Mouse (Mus musculus): ENCODE data around the gene Dctpp1.

The Dctpp1 gene

GRCm38 (mm10) chr7:127260309-127261111 lies at the start of gene Dctpp1:
Dctpp1 (minus strand) TSS chr7:127260709.
- peak; percentile 96 to 98 for DNase-seq

DNA sequence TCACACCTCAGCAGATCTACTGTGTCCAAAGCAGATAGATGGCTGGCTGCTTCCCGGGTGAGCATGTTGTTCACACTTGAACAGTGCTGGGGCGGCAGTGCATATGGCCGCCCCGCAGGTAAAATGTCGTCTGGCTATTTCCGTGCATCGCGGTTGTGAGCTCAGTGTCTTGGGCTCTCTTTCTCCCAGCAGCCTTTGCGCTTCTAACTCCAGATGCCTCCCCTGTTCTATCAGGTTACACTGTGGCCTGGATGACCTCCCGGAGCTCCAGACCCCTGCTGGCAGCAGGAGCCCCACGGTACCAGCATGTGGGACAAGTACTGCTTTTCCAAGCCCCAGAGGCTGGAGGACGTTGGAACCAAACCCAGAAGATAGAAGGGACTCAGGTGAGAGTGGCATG lies 49.4 kb upstream of the Dctpp1 start:
- DNase-seq: no peak

DNA sequence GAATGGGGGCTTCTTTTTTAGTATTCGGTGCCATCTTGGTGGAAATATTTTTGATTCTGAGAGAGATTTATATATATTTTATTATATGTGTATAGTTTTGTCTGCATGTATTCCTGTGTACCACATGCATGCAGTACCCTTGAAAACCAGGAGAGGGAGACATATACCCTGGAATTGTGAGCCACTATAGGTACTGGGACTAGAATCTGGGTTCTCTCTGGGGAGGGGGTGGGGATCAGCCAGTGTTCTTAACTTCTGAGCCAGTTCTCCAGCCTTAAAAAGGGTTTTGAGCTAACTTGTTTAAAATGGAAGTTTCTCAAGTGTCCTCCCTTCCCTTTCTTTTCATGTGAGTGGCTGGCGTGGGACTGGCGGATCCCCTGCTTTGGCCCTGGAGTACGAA lies 48.4 kb upstream of the Dctpp1 start:
- peak; percentile 83 to 89 for DNase-seq

- DNase-seq: no peak
Measured at GRCm38 (mm10) chr7:127308431-127308830, 47.9 kb upstream of the Dctpp1 start.

- DNase-seq: no peak
Measured at GRCm38 (mm10) chr7:127297586-127298193, 37.2 kb upstream of the Dctpp1 start.

GRCm38 (mm10) chr7:127296786-127297555 lies 36.5 kb upstream of the Dctpp1 start:
- no peak for DNase-seq

- DNase-seq: no peak
Measured at GRCm38 (mm10) chr7:127296098-127296497, 35.6 kb upstream of the Dctpp1 start, which contains the start of gene Itgal. Itgal (plus strand) TSS chr7:127296260.

GRCm38 (mm10) chr7:127290142-127290541 lies 29.6 kb upstream of the Dctpp1 start:
- no peak for DNase-seq

GRCm38 (mm10) chr7:127289306-127289705 lies 28.8 kb upstream of the Dctpp1 start:
- DNase-seq: no peak

DNA sequence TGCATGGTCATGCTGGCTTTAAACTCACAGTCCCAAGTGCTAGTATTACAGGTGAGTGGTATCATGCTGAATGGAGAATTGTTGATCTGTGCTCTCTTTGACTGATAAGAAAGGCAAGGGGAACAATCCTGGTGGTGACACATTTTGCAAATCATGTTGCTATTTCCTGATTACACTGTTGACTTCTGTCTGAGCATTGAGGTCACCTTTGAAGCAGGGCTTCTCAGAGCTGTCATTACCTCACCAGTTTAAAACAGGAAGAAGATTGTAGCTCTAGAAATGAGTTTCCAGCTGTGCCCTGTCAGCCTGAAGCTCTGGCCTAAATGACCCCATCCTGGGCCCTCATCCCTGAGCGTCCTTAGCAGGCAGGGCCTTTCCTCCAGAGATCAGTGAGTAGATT lies 27.4 kb upstream of the Dctpp1 start:
- no peak for DNase-seq

- no peak for DNase-seq
Measured at GRCm38 (mm10) chr7:127285154-127285553, 24.6 kb upstream of the Dctpp1 start.

DNA sequence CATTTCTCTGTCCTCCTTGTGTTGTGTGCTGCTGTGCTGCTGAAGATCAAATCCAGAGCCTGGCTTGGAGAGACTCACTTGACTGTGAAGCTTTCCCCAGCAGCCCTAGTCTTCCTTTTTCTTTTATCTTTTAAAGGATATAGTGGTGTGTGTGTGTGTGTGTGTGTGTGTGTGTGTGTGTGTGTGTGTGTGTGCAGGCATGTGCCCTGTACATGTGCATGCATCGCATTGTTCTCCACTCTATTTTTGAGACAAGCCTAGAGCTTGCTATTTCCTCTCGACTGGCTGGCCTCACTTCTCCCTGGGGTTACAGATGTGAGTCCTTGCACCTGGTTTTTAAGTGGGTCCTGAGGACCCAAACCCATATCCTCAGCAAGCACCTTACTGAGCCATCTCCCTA lies 21.7 kb upstream of the Dctpp1 start:
- DNase-seq: no peak

DNA sequence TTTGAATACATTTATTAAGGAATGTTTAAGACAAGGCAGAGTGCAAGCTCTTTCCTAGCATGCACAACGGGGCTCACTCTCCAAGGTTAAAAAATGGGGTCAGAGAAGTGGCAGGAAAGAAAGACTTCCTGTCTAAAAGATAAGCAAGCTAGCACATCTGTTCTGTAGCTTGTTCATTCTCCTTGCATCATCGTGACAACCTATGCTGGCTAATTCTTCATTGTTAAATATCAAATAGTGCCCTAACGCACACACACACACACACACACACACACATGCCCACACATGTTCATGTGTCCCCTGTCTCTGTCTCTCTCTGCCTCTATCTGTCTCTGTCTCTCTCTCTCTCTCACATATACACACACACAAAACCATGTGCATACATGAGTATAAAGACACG lies 20.6 kb upstream of the Dctpp1 start:
- DNase-seq: no peak

GRCm38 (mm10) chr7:127280092-127280491 lies 19.6 kb upstream of the Dctpp1 start:
- no peak for DNase-seq

- peak; percentile 62 to 64 for DNase-seq
Measured at GRCm38 (mm10) chr7:127278311-127278710, 17.8 kb upstream of the Dctpp1 start.

DNA sequence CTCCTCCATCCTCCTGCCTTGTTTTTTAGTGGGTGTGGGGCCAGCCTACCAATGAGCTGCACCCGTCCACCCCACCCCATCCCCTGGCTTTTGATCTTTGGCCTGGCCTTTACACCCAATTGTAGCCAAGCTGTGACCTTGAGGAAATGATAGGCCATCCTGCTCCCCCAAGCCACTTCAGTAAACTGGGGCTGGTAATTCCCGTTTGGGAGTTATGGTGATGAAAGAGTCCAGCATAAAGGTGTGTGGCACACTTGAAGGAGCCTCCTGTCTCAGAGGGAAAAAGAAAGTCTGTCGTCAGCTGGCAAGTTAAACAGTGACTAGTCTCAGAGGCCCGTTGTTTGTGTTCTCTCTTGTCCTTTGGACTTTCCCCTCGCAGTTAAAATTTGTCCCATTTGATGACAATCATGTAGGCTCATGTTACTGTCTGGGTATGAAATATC lies 16.0 kb upstream of the Dctpp1 start:
- no peak for DNase-seq

GRCm38 (mm10) chr7:127273925-127274789 lies 13.6 kb upstream of the Dctpp1 start, which contains the start of gene Sephs2:
Sephs2 (minus strand) TSS chr7:127274055.
- peak; percentile 97 to 98 for DNase-seq

DNA sequence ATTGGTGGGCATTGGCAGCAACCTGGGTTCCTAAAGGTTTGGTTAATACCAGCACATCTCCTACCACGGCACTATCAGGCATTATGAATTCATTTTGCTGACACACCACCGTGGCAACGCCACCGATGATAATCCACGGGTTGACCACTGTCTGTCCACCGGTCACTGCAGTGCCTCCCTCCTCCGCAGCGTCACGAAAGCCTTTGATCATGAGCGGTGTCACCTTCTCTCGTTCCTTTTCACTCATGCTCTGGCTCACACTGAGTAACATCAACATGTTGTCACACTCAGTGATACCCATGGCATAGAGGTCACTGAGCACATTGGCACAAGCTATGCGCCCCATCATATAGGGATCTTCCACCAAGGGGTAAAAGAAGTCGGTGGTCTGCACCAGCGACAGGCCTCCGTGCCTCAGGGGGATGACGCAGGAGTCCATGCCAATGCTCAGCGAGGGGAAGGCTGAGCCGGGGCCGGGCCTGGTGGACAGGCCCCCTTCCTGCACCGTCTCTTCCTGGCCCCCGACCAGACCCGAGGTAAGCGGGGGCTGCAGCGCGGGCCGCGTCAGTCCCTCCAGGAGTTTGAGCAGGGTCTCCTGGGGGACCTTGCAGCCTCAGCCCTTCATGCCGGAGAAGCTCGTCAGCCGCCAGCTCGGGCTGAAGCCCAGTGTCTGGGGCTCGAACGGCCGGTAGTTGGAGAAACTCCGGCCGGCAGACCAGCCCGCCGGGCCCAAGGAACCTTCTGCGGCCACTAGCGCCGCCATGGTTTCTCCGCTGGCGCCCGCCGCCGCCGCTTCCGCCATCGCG lies 12.8 kb upstream of the Dctpp1 start:
- peak; percentile 72 to 74 for DNase-seq

DNA sequence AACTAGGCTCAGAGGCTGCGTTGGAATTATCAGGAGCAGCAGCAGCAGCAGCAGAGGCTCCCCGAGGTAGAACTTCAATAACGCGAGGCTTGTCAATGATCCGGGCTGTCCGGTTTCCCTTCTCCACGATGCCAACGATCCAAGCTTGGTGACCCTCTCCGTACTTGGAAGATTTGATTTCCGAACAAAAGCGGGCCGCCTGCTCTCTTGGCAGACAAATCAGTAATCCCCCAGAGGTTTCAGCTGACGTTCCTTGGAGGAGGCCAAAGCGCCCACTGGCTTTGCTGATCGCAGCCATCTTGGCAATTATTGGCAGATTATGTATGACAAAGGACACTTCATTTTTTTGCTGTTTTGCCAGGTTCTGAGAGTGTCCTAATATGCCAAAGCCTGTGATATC lies 12.1 kb upstream of the Dctpp1 start:
- DNase-seq: peak; percentile 48 to 50

- no peak for DNase-seq
Measured at GRCm38 (mm10) chr7:127271093-127271492, 10.6 kb upstream of the Dctpp1 start.

DNA sequence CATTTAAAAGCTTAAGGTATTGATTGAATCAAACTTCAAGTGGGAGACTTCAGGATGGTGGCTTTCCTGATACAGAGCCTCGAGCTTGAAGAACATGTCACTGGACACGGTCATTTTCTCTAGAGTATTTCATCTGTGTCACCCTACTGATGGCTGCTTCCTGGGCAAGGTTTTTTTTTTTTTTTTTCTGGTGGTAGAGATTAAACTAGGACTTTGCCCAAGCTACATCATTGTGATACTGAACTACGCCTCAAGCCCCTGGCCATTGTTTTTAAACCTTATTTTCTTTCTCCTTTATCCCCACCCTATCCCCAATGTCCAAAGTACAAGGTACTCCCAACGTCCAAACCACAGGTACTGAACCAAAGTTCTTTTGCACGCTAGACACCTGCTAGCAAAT lies 10.2 kb upstream of the Dctpp1 start:
- DNase-seq: no peak

DNA sequence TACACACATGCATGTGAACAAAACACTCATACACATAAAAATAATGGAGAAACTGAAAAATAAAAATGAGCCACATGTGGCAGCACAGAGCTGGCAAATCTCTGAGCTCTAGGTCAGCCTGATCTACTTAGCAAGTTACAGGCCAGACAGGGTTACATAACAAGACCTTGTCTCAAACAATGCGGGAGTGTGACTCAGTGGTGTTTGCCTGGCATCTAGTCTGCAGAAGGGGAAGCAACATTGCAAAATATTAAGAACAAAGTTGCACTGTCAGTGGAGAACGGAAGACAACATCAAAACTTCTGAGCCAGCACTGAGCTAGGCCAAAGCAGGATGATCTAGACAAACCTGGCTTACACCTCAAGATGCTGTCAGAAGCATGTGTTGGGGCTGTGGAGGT lies 9.7 kb upstream of the Dctpp1 start:
- no peak for DNase-seq
